Mouse (Mus musculus): Measurements from ENCODE around the gene As3mt. TPM values are rescaled to one million over a fixed set of nuclear protein-coding genes. Genes with fewer than 3 reads are reported as not detected.
"Not testable (repeated sequence)": the region's sequence is repeated elsewhere in the genome, so short reads cannot be mapped to it uniquely, and the experiment has no call there.

As3mt gene
- polyA plus RNA-seq, 1 experiment = 8.5 TPM

DNA sequence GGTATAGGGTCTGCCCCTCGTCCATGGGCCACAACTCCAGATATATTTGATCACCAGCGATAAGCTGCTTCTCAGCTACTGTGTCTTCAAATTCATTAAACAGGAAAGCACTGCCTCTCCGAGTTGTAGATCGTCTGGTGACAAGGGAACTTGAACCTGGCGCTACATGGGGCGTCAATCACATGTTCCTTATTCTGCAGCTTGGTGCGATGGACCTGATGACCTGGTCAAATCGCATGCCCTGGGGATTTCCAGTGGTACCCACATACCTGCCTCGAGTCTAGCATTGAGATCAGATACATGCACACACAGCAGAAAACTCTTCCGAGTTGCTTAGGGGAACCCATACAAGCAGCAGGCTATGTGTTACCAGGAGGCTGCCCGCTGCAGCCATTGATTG, 62.5 kb downstream of the As3mt start:
- WGBS = 84% methylated on average over 11 of the region's 11 CpGs
- no peak overlapping the region for H3K4me3 ChIP-seq (replicated peaks; ENCODE audit: control insufficient read depth, low read depth, low read length)
- H3K4me1 ChIP-seq (ENCODE audit: control insufficient read depth, insufficient read depth, low read length) = no peaks in the 10 kb centered on the region
- H3K27ac ChIP-seq (ENCODE audit: control insufficient read depth, insufficient read depth, low read depth, low read length, poor library complexity) = no peak overlapping the region
- TF ChIP-seq POLR2A (IDR thresholded peaks at IDR 0.05; ENCODE audit: borderline replicate concordance, control insufficient read depth, low read depth, low read length) (no peak), CTCF (IDR thresholded peaks at IDR 0.05; ENCODE audit: control insufficient read depth, insufficient read depth, low read length) (no peak)

DNA sequence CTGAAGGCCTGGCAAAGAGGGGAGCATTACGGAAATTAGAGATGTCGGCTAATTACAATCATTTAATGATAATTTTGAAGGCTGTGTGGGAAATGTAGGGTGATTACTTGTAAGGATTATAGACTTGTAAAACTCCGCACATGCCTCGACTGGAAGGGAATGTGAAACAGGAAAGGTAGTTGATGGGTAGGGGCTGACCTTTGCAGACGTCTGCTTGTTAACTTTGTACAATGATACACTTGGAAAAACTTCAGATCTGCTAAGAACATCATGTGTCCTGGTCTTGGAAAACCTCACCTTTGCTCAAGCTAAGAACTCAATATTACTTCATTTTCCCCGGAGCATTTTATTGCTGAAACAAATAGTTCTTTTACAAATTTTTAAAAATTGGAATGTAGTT, 64.5 kb downstream of the As3mt start:
- TF ChIP-seq POLR2A (IDR thresholded peaks at IDR 0.05; ENCODE audit: borderline replicate concordance, control insufficient read depth, low read depth, low read length) (no peak), CTCF (IDR thresholded peaks at IDR 0.05; ENCODE audit: control insufficient read depth, insufficient read depth, low read length) (no peak)
- WGBS = 86% methylated on average over 6 of the region's 6 CpGs

DNA sequence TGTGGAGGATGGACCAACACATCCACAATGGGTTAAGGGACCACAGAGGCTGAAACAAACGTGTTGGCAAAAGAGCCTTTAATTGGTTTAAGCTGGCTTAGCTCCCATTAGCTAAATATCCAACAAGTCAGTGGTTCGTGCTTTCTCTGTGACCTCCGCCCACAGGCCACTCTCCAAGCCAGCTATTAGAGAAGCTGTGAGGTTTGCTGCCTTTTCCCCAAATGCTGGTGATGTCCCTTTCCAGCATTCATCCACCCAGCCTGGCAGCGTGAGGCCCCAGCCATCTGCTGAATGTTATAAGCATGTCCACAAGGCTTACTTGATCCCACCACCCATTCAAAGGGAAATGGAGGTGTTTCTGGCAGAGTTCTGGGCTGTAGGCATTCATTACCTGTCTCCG, 69.1 kb downstream of the As3mt start:
- TF ChIP-seq POLR2A (IDR thresholded peaks at IDR 0.05; ENCODE audit: borderline replicate concordance, control insufficient read depth, low read depth, low read length) = no peak
- TF ChIP-seq CTCF (IDR thresholded peaks at IDR 0.05; ENCODE audit: control insufficient read depth, insufficient read depth, low read length) = no peak
- H3K4me3 ChIP-seq (replicated peaks; ENCODE audit: control insufficient read depth, low read depth, low read length) = no peak overlapping the region
- WGBS = 88% methylated on average over 5 of the region's 5 CpGs
- no peaks in the 10 kb centered on the region for H3K4me1 ChIP-seq (ENCODE audit: control insufficient read depth, insufficient read depth, low read length)
- H3K27ac ChIP-seq (ENCODE audit: control insufficient read depth, insufficient read depth, low read depth, low read length, poor library complexity) = no peak overlapping the region

More for the DNA sequence above, 64.5 kb downstream of the As3mt start:
- Histone ChIP-seq H3K4me1 (ENCODE audit: control insufficient read depth, insufficient read depth, low read length) (no peaks in the 10 kb centered on the region), H3K27ac (ENCODE audit: control insufficient read depth, insufficient read depth, low read depth, low read length, poor library complexity) (no peak overlapping the region), H3K4me3 (replicated peaks; ENCODE audit: control insufficient read depth, low read depth, low read length) (no peak overlapping the region)

DNA sequence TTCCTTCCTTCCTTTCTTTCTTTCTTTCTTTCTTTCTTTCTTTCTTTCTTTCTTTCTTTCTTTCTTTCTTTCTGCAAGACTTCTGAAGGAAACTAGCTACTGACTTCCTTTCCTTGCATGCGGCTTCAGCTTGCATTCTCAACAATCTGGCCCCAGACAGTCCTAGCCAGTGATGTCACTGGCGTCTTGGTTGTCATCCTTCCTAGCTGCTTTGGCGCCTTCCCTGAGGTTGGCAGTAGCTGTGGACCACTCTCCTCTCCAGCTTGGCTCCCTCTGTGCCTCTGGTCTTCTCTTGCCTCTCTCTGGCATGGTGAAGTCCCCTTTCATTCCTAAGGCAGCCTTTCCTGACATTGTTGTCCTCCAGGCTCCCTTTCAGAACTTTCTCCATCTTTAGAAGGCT, 69.6 kb downstream of the As3mt start:
- TF ChIP-seq CTCF (IDR thresholded peaks at IDR 0.05; ENCODE audit: control insufficient read depth, insufficient read depth, low read length) (no peak), POLR2A (IDR thresholded peaks at IDR 0.05; ENCODE audit: borderline replicate concordance, control insufficient read depth, low read depth, low read length) (no peak)
- Histone ChIP-seq H3K27ac (ENCODE audit: control insufficient read depth, insufficient read depth, low read depth, low read length, poor library complexity) (no peak overlapping the region), H3K4me3 (replicated peaks; ENCODE audit: control insufficient read depth, low read depth, low read length) (no peak overlapping the region), H3K4me1 (ENCODE audit: control insufficient read depth, insufficient read depth, low read length) (no peaks in the 10 kb centered on the region)
- WGBS = 93% methylated on average over 3 of the region's 3 CpGs

DNA sequence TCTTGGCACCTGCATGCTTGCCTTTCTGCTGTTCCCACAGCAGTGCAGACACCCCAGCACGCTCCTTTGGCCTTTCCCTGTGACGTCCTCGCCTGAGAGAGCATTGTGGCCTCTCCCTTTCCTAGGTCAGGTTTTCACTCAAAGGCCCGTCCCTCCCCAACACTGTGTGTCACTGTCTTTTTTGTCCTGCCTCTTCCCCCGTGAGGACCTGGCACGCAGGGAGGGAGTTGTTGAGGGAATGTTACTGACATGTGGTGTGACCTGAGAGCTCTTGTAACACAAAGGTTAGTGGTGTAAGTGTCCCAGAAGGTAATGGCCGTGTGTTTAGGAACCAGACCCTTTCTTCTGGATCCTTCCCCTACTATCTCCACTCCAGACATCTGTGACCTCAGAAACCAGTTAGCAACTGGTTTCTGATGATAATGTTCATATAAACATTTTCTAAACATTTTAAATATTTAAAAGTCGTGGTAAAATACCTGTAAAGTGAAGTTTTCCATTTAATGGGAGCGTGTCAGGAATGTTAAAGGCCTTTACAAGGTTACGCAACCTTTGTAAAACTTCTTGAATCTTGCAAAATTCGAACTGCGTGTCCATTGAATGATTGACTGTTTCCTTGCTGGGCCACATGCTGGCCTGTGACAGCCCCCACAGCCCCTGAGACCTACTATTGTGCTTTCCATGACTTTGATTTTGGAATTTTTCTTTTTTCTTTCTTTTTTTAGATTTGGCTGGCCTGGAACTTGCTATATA, 70.8 kb downstream of the As3mt start:
- no peaks in the 10 kb centered on the region for H3K4me1 ChIP-seq (ENCODE audit: control insufficient read depth, insufficient read depth, low read length)
- WGBS = 70% methylated on average over 12 of the region's 12 CpGs
- TF ChIP-seq POLR2A (IDR thresholded peaks at IDR 0.05; ENCODE audit: borderline replicate concordance, control insufficient read depth, low read depth, low read length) (no peak), CTCF (IDR thresholded peaks at IDR 0.05; ENCODE audit: control insufficient read depth, insufficient read depth, low read length) (no peak)
- no peak overlapping the region for H3K4me3 ChIP-seq (replicated peaks; ENCODE audit: control insufficient read depth, low read depth, low read length)
- no peak overlapping the region for H3K27ac ChIP-seq (ENCODE audit: control insufficient read depth, insufficient read depth, low read depth, low read length, poor library complexity)

DNA sequence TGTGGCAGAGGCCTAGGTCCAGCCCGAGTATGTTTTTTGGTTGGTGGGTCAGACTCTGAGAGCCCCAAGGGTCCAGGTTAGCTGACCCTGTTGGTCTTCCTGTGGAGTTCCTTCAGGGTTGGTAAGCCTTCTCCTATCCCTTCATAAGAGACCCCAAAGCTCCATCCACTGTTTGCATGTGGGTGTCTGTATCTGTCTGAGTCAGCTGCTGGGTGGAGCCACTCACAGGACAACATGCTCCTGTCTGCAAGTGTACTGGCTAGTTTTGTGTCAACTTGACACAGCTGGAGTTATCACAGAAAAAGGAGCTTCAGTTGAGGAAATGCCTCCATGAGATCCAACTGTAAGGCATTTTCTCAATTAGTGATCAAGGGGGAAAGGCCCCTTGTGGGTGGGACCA, 71.9 kb downstream of the As3mt start:
- H3K4me1 ChIP-seq (ENCODE audit: control insufficient read depth, insufficient read depth, low read length); H3K4me3 ChIP-seq (replicated peaks; ENCODE audit: control insufficient read depth, low read depth, low read length): not testable (repeated sequence)
- H3K27ac ChIP-seq (ENCODE audit: control insufficient read depth, insufficient read depth, low read depth, low read length, poor library complexity) = 0 out of 2 replicates have a peak overlapping the region, but pooled peaks have one; percentile 22
- WGBS = 93% methylated on average over 1 of the region's 1 CpGs

DNA sequence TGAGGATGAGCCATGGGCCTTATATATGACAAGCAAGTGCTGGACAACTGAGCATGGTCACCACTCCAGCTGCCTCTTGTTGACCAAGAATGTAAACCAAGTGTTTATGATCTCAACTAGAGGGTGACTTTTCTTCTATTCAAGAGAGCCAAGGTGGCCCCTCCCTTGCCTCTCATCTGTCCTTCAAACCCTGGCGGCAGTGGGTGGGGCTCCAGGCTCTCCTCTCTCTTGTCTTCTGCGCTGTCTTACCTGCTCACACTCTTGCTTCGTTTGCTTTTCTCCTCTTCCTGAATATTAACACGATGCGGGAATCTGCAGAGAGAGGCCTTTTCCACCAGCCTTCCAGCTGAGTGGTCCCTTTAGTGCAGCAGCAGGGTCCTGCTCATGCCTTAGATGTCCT, 76.8 kb downstream of the As3mt start:
- TF ChIP-seq CTCF (IDR thresholded peaks at IDR 0.05; ENCODE audit: control insufficient read depth, insufficient read depth, low read length) (no peak), POLR2A (IDR thresholded peaks at IDR 0.05; ENCODE audit: borderline replicate concordance, control insufficient read depth, low read depth, low read length) (no peak)
- H3K27ac ChIP-seq (ENCODE audit: control insufficient read depth, insufficient read depth, low read depth, low read length, poor library complexity) = peak overlapping the region; percentile 79
- peaks cover 5% of the 10 kb centered on the region for H3K4me1 ChIP-seq (ENCODE audit: control insufficient read depth, insufficient read depth, low read length)
- WGBS = 67% methylated on average over 5 of the region's 5 CpGs
- H3K4me3 ChIP-seq (replicated peaks; ENCODE audit: control insufficient read depth, low read depth, low read length) = no peak overlapping the region

DNA sequence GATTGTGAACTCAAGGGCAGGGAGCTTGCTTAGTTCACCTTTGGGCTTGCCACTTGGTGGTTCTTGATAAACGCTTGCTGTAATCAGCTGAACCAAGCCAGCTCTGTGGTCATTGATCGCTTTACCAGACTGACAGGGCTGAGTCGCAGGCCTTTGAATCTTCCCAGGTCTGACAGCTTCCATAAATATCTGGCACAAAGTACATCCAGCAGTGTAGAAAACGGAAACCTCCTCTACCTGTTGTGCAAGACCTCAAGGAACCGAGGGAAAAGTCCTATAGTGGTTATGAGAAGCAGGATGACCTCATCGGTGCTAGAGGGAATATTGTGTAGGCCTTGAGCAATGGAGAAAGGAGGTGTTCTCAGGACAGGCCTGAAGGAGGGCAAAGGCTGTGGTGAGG, 77.2 kb downstream of the As3mt start:
- Histone ChIP-seq H3K27ac (ENCODE audit: control insufficient read depth, insufficient read depth, low read depth, low read length, poor library complexity) (peak overlapping the region; percentile 79), H3K4me1 (ENCODE audit: control insufficient read depth, insufficient read depth, low read length) (peaks cover 5% of the 10 kb centered on the region), H3K4me3 (replicated peaks; ENCODE audit: control insufficient read depth, low read depth, low read length) (no peak overlapping the region)
- WGBS = 49% methylated on average over 6 of the region's 6 CpGs
- TF ChIP-seq POLR2A (IDR thresholded peaks at IDR 0.05; ENCODE audit: borderline replicate concordance, control insufficient read depth, low read depth, low read length) (no peak), CTCF (IDR thresholded peaks at IDR 0.05; ENCODE audit: control insufficient read depth, insufficient read depth, low read length) (no peak)

DNA sequence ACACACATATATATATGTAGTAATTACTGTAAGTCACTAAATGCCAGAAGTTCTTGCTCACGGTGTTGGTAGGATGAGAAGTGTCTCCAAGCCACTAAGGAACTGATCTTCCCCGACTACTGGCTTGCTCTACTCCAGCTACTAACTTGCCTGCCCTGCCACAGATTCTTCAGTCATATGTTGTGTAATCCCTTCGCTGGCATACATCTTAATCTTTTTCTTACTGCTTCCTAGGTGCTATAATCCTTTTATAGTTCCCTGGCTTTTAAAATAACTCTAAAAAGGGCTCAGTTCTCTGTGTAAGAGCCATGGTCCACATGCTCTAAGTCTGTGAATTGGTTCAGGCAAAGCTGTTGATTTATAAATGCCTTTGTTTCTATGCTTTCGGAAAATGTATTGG, 78.4 kb downstream of the As3mt start:
- no peak for TF ChIP-seq POLR2A (IDR thresholded peaks at IDR 0.05; ENCODE audit: borderline replicate concordance, control insufficient read depth, low read depth, low read length)
- TF ChIP-seq CTCF (IDR thresholded peaks at IDR 0.05; ENCODE audit: control insufficient read depth, insufficient read depth, low read length) = no peak
- Histone ChIP-seq H3K4me1 (ENCODE audit: control insufficient read depth, insufficient read depth, low read length) (peaks cover 5% of the 10 kb centered on the region), H3K27ac (ENCODE audit: control insufficient read depth, insufficient read depth, low read depth, low read length, poor library complexity) (no peak overlapping the region), H3K4me3 (replicated peaks; ENCODE audit: control insufficient read depth, low read depth, low read length) (no peak overlapping the region)
- WGBS = 79% methylated on average over 4 of the region's 4 CpGs
